Mouse (Mus musculus) adrenal gland, adult 18-20 months (tissue): Measurements from ENCODE around the gene 9030612E09Rik. TPM values are rescaled to one million over a fixed set of nuclear protein-coding genes. Genes with fewer than 3 reads are reported as not detected.
A peak's percentile ranks its signal among the peaks of the same experiment; 100 is the strongest.

Source experiments
- DNase-seq, 2 experiments: peaks; one replicate each; pipeline ENCODE4 v3.0.0; 2021 to 2022; ENCODE audit warnings: low spot score in 2 of 2
- long read RNA-seq, 2 experiments: library from polyadenylated mRNA; stranded (forward); transcript quantifications; one replicate each; pipeline ENCODE4 v2.0.0; 2021
- total RNA-seq, 2 experiments: library from RNA; stranded (reverse); gene quantifications; 1 replicate in 1 of 2; 2 replicates in 1 of 2; pipeline ENCODE4 v1.2.3; 2021

The 9030612E09Rik gene
- under 1 TPM; 0.20 to 0.32 TPM for total RNA-seq
- long read RNA-seq, experiment 1, result 0 reads
- long read RNA-seq, experiment 2, result 0 reads

- peak; percentile 51 to 55 for DNase-seq
Measured at GRCm38 (mm10) chr10:43174326-43175155, at the start of gene 9030612E09Rik, which contains the start of gene Sobp. TSS of gene 9030612E09Rik (plus strand) at chr10:43174704. TSS of gene Sobp (minus strand) at chr10:43174530.

- no peak for DNase-seq
Measured at GRCm38 (mm10) chr10:43128750-43129149, 45.8 kb upstream of the 9030612E09Rik start.

GRCm38 (mm10) chr10:43134027-43134426 lies 40.5 kb upstream of the 9030612E09Rik start:
- DNase-seq, result no peak

GRCm38 (mm10) chr10:43143173-43143572 lies 31.3 kb upstream of the 9030612E09Rik start:
- DNase-seq, result no peak

- DNase-seq, result no peak
Measured at GRCm38 (mm10) chr10:43148456-43148855, 26.0 kb upstream of the 9030612E09Rik start.

GRCm38 (mm10) chr10:43152643-43153042 lies 21.9 kb upstream of the 9030612E09Rik start:
- no peak for DNase-seq

GRCm38 (mm10) chr10:43155046-43155560 lies 19.4 kb upstream of the 9030612E09Rik start:
- peak; percentile 37 to 45 for DNase-seq

GRCm38 (mm10) chr10:43158917-43159316 lies 15.6 kb upstream of the 9030612E09Rik start:
- DNase-seq, result no peak

GRCm38 (mm10) chr10:43159333-43159732 lies 15.2 kb upstream of the 9030612E09Rik start:
- DNase-seq, result no peak

- no peak for DNase-seq
Measured at GRCm38 (mm10) chr10:43162318-43162717, 12.2 kb upstream of the 9030612E09Rik start.

GRCm38 (mm10) chr10:43164406-43164805 lies 10.1 kb upstream of the 9030612E09Rik start:
- DNase-seq, result no peak

- no peak for DNase-seq
Measured at GRCm38 (mm10) chr10:43166146-43166545, 8.4 kb upstream of the 9030612E09Rik start.

- no peak for DNase-seq
Measured at GRCm38 (mm10) chr10:43166817-43167216, 7.7 kb upstream of the 9030612E09Rik start.

GRCm38 (mm10) chr10:43168847-43169246 lies 5.7 kb upstream of the 9030612E09Rik start:
- no peak for DNase-seq

GRCm38 (mm10) chr10:43171106-43171505 lies 3.4 kb upstream of the 9030612E09Rik start:
- no peak for DNase-seq

GRCm38 (mm10) chr10:43172066-43172465 lies 2.4 kb upstream of the 9030612E09Rik start:
- DNase-seq, result no peak

- no peak for DNase-seq
Measured at GRCm38 (mm10) chr10:43172554-43172953, 1.9 kb upstream of the 9030612E09Rik start.

- peak; percentile 56 to 75 for DNase-seq
Measured at GRCm38 (mm10) chr10:43173141-43173827, 1.2 kb upstream of the 9030612E09Rik start.

GRCm38 (mm10) chr10:43173828-43174325 lies 627 bp upstream of the 9030612E09Rik start:
- DNase-seq, result peak; percentile 30

- DNase-seq, result peak; percentile 18 to 25
Measured at GRCm38 (mm10) chr10:43175156-43175601, 675 bp downstream of the 9030612E09Rik start.

GRCm38 (mm10) chr10:43180313-43180912 lies 5.9 kb downstream of the 9030612E09Rik start:
- DNase-seq, result no peak
